Mouse (Mus musculus) kidney, adult 10 weeks (tissue): ENCODE results near the gene Gzma. TPM values are rescaled to one million over a fixed set of nuclear protein-coding genes. Genes with fewer than 3 reads are reported as not detected.

ENCODE experiments used
- polyA plus RNA-seq: library from polyadenylated mRNA; stranded (reverse); fragments of 350-450 nt; fragmentation: Illumina TruSeq; extraction: RNeasy Lipid Tissue Mini Kit (QIAGEN cat#74804); gene quantifications from one replicate; pipeline ENCODE4 v1.2.3, GENCODE M21; 2014; ENCODE audit warnings: low read depth, low replicate concordance

Gene Gzma
- not detected for polyA plus RNA-seq

GRCm38 (mm10) chr13:113100879-113101278, at the start of gene Gzma:
Gzma (minus strand) TSS chr13:113100981.

GRCm38 (mm10) chr13:113046211-113046883, 54.4 kb downstream of the Gzma start, which contains the start of gene Gpx8:
Gpx8 (minus strand) TSS chr13:113046410.

Other genes with a start within 250 kb of the Gzma start
- gene Mtrex, start 173.6 kb downstream of the Gzma start, polyA plus RNA-seq, result 92.1 TPM
- gene Dhx29, start 173.5 kb downstream of the Gzma start, polyA plus RNA-seq, result 31.1 TPM
- not detected for gene Ccno, start 113.2 kb downstream of the Gzma start, polyA plus RNA-seq
- gene Mcidas, start 107.1 kb downstream of the Gzma start, polyA plus RNA-seq, result not detected
- not detected for gene Cdc20b, start 65.9 kb downstream of the Gzma start, polyA plus RNA-seq
- gene Gpx8, start 54.6 kb downstream of the Gzma start, polyA plus RNA-seq, result 84.7 TPM
- gene Esm1, start 108.7 kb upstream of the Gzma start, polyA plus RNA-seq, result 60.4 TPM
- not detected for gene Gzmk, start 124.9 kb upstream of the Gzma start, polyA plus RNA-seq
- 6.8 TPM for gene BC067074, start 192.2 kb upstream of the Gzma start, polyA plus RNA-seq